Mouse (Mus musculus) urinary bladder, postnatal 25 days (tissue): ENCODE measurements around the gene Aco1.
A peak's percentile ranks its signal among the peaks of the same experiment; 100 is the strongest.

Experiments
- DNase-seq: peaks from one replicate; pipeline ENCODE4 v3.0.0; 2022; ENCODE audit warnings: low spot score

The Aco1 gene

GRCm38 (mm10) chr4:40157500-40158223 lies 14.8 kb downstream of the Aco1 start:
- no peak for DNase-seq

- no peak for DNase-seq
Observed at GRCm38 (mm10) chr4:40158224-40158540, 15.3 kb downstream of the Aco1 start.

- DNase-seq = no peak
Observed at GRCm38 (mm10) chr4:40160591-40161434, 17.9 kb downstream of the Aco1 start.

GRCm38 (mm10) chr4:40163646-40164045 lies 20.8 kb downstream of the Aco1 start:
- DNase-seq = no peak

GRCm38 (mm10) chr4:40171477-40171876 lies 28.6 kb downstream of the Aco1 start:
- no peak for DNase-seq

- no peak for DNase-seq
Observed at GRCm38 (mm10) chr4:40172336-40172735, 29.5 kb downstream of the Aco1 start.

GRCm38 (mm10) chr4:40174321-40174720 lies 31.4 kb downstream of the Aco1 start:
- no peak for DNase-seq

GRCm38 (mm10) chr4:40178584-40178983 lies 35.7 kb downstream of the Aco1 start:
- no peak for DNase-seq

GRCm38 (mm10) chr4:40180046-40180445 lies 37.2 kb downstream of the Aco1 start:
- DNase-seq = no peak

- DNase-seq = no peak
Observed at GRCm38 (mm10) chr4:40181681-40182080, 38.8 kb downstream of the Aco1 start.

GRCm38 (mm10) chr4:40182651-40183320 lies 39.9 kb downstream of the Aco1 start:
- DNase-seq = peak; percentile 59

- no peak for DNase-seq
Observed at GRCm38 (mm10) chr4:40183781-40184180, 40.9 kb downstream of the Aco1 start.

GRCm38 (mm10) chr4:40184470-40184869 lies 41.6 kb downstream of the Aco1 start:
- DNase-seq = no peak

- no peak for DNase-seq
Observed at GRCm38 (mm10) chr4:40187956-40188355, 45.1 kb downstream of the Aco1 start.

- DNase-seq = no peak
Observed at GRCm38 (mm10) chr4:40192246-40192645, 49.4 kb downstream of the Aco1 start.

GRCm38 (mm10) chr4:40193461-40193860 lies 50.6 kb downstream of the Aco1 start:
- DNase-seq = no peak

- DNase-seq = no peak
Observed at GRCm38 (mm10) chr4:40195336-40195735, 52.5 kb downstream of the Aco1 start.

GRCm38 (mm10) chr4:40202205-40202604 lies 59.3 kb downstream of the Aco1 start:
- no peak for DNase-seq

GRCm38 (mm10) chr4:40204374-40204773 lies 61.5 kb downstream of the Aco1 start:
- DNase-seq = no peak

- no peak for DNase-seq
Observed at GRCm38 (mm10) chr4:40205231-40205903, 62.5 kb downstream of the Aco1 start.

- no peak for DNase-seq
Observed at GRCm38 (mm10) chr4:40207701-40208100, 64.8 kb downstream of the Aco1 start.

- no peak for DNase-seq
Observed at GRCm38 (mm10) chr4:40212177-40212576, 69.3 kb downstream of the Aco1 start.
